Mouse (Mus musculus): Measurements from ENCODE around the gene Gm20708. TPM values are rescaled to one million over a fixed set of nuclear protein-coding genes. Genes with fewer than 3 reads are reported as not detected.
"Not testable (repeated sequence)": the region's sequence is repeated elsewhere in the genome, so short reads cannot be mapped to it uniquely, and the experiment has no call there.

The Gm20708 gene
- total RNA-seq, 2 experiments from 2014 or later = 4.4 to 5.1 TPM

GRCm38 (mm10) chr11:117803166-117803688 lies 6.2 kb upstream of the Gm20708 start:
- DNase-seq = no peak
- intact Hi-C loops (cut with DNase I) = no loop called here

- DNase-seq = no peak
- intact Hi-C loops (cut with DNase I) = no loop called here
These were observed 2.7 kb upstream of the Gm20708 start for GRCm38 (mm10) chr11:117806781-117807180.

- intact Hi-C loops (cut with DNase I) = no loop called here
- DNase-seq = peak; percentile 82
These were observed 1.1 kb downstream of the Gm20708 start for GRCm38 (mm10) chr11:117810401-117811046.

GRCm38 (mm10) chr11:117813867-117814266 lies 4.4 kb downstream of the Gm20708 start:
- intact Hi-C loops (cut with DNase I) = no loop called here
- DNase-seq = no peak

DNA sequence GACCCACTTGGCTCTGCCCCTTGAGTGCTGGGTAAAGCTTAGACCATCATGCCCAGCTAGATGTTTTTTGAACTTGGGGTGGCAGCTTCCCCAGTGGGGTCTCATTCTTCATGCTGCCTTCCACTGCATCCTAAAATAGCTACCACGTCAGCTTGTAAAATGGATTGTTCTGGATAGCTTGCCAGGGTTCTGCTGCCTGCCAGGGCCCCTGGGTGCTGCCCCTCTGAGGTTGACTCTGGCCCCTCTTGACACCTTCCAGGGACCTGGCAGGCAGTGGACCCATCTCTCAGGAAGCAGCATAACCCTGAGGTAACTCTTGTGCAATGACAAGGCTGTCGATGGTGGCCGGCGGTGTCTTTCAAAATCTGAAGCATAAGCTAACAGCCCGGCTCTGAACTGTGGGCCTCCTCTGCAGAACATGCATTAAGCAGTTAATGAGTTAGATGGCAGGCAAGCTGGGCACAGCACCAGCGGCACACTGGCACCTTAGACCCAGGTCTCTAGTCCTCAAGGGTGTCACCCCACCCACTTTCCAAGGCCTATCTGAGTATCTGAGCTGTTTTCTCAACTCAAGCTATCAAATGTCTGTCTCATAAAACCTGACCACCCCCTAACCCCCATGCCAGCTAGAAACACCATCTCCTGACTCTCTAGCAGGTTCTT lies 5.4 kb downstream of the Gm20708 start:
- DNase-seq = no peak
- intact Hi-C loops (cut with DNase I) = no loop called here

DNA sequence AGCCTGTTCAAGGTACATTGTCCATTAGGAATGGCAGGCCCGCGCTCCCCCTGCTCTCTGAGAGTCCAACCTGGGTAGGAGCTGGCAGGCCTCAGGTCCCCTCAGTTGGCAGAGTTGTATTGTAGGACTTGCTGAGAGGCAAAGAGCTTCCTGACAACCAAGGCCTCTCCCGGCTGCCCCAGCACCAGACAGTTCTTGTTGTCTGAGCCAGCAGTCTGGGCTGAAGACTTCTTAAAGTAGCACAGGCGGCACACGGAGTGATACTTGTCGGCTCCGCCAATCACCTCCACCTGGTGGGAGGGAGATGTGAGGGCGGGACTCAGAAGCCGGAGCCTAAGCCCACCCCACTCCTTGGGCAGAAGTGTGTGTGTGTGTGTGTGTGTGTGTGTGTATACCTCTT lies 6.4 kb downstream of the Gm20708 start:
- intact Hi-C loops (cut with DNase I); DNase-seq: not testable (repeated sequence)

DNA sequence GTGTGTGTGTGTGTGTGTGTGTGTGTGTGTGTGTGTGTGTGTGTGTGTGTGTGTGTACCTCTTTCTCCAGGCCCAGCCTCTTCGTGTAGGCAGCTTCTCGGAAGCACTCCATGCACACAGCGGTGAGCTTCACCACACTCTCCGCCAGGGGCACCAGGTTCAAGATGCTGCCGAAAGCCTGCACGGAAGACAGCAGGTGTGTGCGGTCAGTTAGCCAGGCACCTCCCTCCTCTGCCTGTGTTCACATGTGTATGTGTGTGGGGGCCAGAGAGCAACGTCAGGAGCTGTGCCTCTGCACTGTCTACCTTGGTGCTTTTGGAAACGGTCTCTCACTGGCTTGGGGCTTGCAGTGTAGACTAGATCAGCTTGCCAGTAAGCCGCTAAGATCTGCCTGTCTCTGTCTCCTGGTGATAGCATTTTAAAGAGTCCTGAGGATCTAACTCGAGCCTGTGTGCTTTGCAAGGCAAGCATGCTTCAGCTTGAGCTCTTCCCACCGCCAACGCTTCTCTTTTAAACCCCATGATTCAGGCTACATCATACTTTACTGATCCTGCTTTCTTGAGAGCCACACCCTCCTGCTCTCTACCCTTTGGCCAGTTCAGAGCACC lies 7.0 kb downstream of the Gm20708 start:
- intact Hi-C loops (cut with DNase I) = no loop called here
- no peak for DNase-seq

DNA sequence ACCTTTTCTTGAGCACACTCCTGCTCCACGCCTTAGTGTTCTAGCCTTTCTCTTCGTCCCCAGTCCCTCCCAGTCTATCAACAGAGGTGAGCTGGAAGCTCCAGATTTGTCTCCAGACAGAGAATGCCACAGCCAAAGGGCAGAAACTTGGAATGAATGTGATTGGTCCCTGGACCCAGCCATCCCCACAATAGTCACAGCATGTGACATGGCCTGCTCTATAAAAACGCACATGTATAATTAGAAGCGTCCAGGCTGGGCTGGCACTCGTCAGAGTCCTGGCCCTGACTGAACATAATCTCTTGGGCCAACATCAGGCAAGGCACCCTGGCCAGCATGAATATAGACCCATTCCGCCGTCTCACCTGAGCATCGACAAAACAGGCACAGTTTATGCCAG lies 9.6 kb downstream of the Gm20708 start:
- DNase-seq = no peak
- intact Hi-C loops (cut with DNase I) = no loop called here

GRCm38 (mm10) chr11:117820173-117820572 lies 10.7 kb downstream of the Gm20708 start:
- intact Hi-C loops (cut with DNase I) = loop anchor here (10.0 kb wide), 3 partner anchors 115 to 745 kb away; no protein-coding TSS in a partner anchor
- no peak for DNase-seq

- no peak for DNase-seq
- intact Hi-C loops (cut with DNase I) = loop anchor here (10.0 kb wide), 3 partner anchors 117 to 747 kb away; no protein-coding TSS in a partner anchor
These were observed 12.4 kb downstream of the Gm20708 start for GRCm38 (mm10) chr11:117821868-117822267.

GRCm38 (mm10) chr11:117822728-117823241 lies 13.3 kb downstream of the Gm20708 start:
- intact Hi-C loops (cut with DNase I) = loop anchor here (10.0 kb wide), 3 partner anchors 118 to 748 kb away; no protein-coding TSS in a partner anchor

GRCm38 (mm10) chr11:117823411-117823810 lies 13.9 kb downstream of the Gm20708 start:
- intact Hi-C loops (cut with DNase I) = loop anchor here (10.0 kb wide), 3 partner anchors 119 to 749 kb away; no protein-coding TSS in a partner anchor
- no peak for DNase-seq

More at GRCm38 (mm10) chr11:117822728-117823241, 13.3 kb downstream of the Gm20708 start:
- DNase-seq = no peak

- intact Hi-C loops (cut with DNase I) = loop anchor here (2.0 to 10.0 kb wide), 4 partner anchors 120 to 750 kb away; no protein-coding TSS in a partner anchor
- DNase-seq = peak; percentile 79
These were observed 14.8 kb downstream of the Gm20708 start for GRCm38 (mm10) chr11:117824060-117824969.

- intact Hi-C loops (cut with DNase I) = loop anchor here (2.0 to 10.0 kb wide), 4 partner anchors 121 to 751 kb away; no protein-coding TSS in a partner anchor
- peak; percentile 75 for DNase-seq
These were observed 16.0 kb downstream of the Gm20708 start, which contains the start of the genes Afmid and Tk1 for GRCm38 (mm10) chr11:117825333-117826101. Gene Afmid (plus strand): TSS chr11:117825924. Gene Tk1 (minus strand): TSS chr11:117826092.

GRCm38 (mm10) chr11:117826164-117826563 lies 16.7 kb downstream of the Gm20708 start:
- intact Hi-C loops (cut with DNase I) = loop anchor here (10.0 kb wide), 3 partner anchors 121 to 751 kb away; no protein-coding TSS in a partner anchor
- DNase-seq = no peak

GRCm38 (mm10) chr11:117826916-117827315 lies 17.4 kb downstream of the Gm20708 start:
- DNase-seq = no peak
- intact Hi-C loops (cut with DNase I) = loop anchor here (10.0 kb wide), 3 partner anchors 122 to 752 kb away; no protein-coding TSS in a partner anchor

DNA sequence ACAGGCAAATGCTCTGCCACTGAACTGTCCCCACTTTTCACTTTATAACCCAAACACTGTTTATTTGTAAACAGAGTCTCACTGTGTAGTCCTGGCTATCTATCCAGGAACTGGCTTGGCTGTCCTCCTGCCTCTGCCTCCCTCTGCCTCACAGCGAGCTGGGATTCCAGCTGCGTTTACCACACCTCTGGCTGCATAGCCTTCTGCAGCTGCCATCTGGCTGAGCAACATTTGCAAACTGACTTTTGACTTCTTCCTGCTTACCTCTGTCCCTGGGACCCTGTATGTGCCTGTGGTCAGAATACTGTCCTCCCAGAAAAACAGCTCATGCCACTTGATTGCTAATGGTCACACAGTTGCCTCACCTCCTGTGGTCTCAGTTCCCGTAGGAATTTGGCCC lies 17.9 kb downstream of the Gm20708 start:
- no peak for DNase-seq
- intact Hi-C loops (cut with DNase I) = loop anchor here (10.0 kb wide), 3 partner anchors 123 to 753 kb away; no protein-coding TSS in a partner anchor

DNA sequence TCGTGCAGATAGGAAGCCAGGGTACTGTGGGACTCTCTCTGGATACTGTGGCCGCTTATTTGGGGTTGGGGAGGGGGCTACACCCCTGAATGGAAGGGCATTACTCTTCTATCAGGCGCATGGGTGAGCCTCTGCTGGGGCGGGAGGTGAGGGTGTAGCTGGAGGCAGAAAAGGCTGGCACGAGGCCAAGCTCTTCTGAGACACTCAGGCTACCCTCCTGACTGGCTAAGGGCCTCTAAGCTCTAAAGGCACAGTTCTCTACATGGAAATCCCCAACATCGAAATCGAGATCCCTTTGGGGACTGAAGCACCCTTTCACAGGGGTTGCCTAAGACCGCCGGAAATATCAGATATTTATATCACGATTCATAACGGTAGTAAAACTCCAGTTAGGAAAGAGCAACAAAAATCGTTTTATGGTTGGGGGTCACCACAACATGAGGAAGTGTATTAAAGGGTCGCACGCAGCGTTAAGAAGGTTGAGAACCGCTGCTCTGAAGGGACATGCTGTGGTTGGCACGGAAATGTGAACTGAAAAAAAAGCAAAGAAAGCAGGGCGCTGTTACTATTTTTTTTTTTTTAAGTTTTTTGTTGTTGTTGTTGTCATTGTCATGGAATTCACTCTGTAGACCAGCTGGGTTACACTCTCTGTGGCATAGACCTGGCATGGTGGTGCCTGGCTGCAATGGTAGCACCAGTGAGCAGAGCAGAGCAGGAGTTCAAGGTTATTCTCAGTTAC lies 18.9 kb downstream of the Gm20708 start:
- intact Hi-C loops (cut with DNase I) = loop anchor here (10.0 kb wide), 3 partner anchors 124 to 754 kb away; no protein-coding TSS in a partner anchor
- DNase-seq = peak; percentile 60
